Mouse (Mus musculus): ENCODE measurements at regions not wholly inside any gene's neighbourhood (a gene's known extent, or its start where the extent isn't known, plus 50 kb on each side); places are given as distances from the start of the nearest gene placed in this dataset.

GRCm38 (mm10) chr15:61422989-61423388, 500.2 kb upstream of the A1bg start:
- Histone ChIP-seq H3K36me3 (ENCODE audit: control insufficient read depth, insufficient read depth, low read length) (no peaks in the 10 kb centered on the region), H3K27ac (ENCODE audit: control insufficient read depth, insufficient read depth, low read length) (no peak overlapping the region; the same call in 1 of the 2 replicates), H3K27me3 (ENCODE audit: control insufficient read depth, insufficient read depth, low read length) (no peaks in the 10 kb centered on the region), H3K4me1 (replicated peaks; ENCODE audit: control insufficient read depth, insufficient read depth, low read length) (peaks cover 2% of the 10 kb centered on the region; the same call in 1 of the 2 replicates), H3K4me3 (ENCODE audit: control insufficient read depth, insufficient read depth, low read length) (no peak overlapping the region)
- 39% methylated on average over 5 of the region's 5 CpGs for WGBS
- DNase-seq, result no peak
- TF ChIP-seq POLR2A (IDR thresholded peaks at IDR 0.05; ENCODE audit: control insufficient read depth, extremely low read depth, insufficient read depth, low read length, poor library complexity) (no peak), CTCF (IDR thresholded peaks at IDR 0.05; ENCODE audit: borderline replicate concordance, control insufficient read depth, extremely low read depth, insufficient read depth, low read length, poor library complexity) (no peak)

- H3K27me3 ChIP-seq (ENCODE audit: control insufficient read depth, insufficient read depth, low read length), result no peaks in the 10 kb centered on the region
- H3K27ac ChIP-seq (ENCODE audit: control insufficient read depth, insufficient read depth, low read length), result no peak overlapping the region
- peaks cover 2% of the 10 kb centered on the region; the same call in 1 of the 2 replicates for H3K4me1 ChIP-seq (replicated peaks; ENCODE audit: control insufficient read depth, insufficient read depth, low read length)
- H3K4me3 ChIP-seq (ENCODE audit: control insufficient read depth, insufficient read depth, low read length), result no peak overlapping the region
- TF ChIP-seq POLR2A (IDR thresholded peaks at IDR 0.05; ENCODE audit: control insufficient read depth, extremely low read depth, insufficient read depth, low read length, poor library complexity), result no peak
- TF ChIP-seq CTCF (IDR thresholded peaks at IDR 0.05; ENCODE audit: borderline replicate concordance, control insufficient read depth, extremely low read depth, insufficient read depth, low read length, poor library complexity), result no peak
- no peaks in the 10 kb centered on the region for H3K36me3 ChIP-seq (ENCODE audit: control insufficient read depth, insufficient read depth, low read length)
- WGBS, result 97% methylated on average over 2 of the region's 2 CpGs
- DNase-seq, result no peak
Measured at GRCm38 (mm10) chr15:61417506-61417905, 494.7 kb upstream of the A1bg start.

- H3K4me3 ChIP-seq (ENCODE audit: control insufficient read depth, insufficient read depth, low read length), result no peak overlapping the region
- WGBS, result 76% methylated on average over 3 of the region's 3 CpGs
- DNase-seq, result no peak
- no peak overlapping the region for H3K27ac ChIP-seq (ENCODE audit: control insufficient read depth, insufficient read depth, low read length)
- peaks cover 2% of the 10 kb centered on the region; the same call in 1 of the 2 replicates for H3K4me1 ChIP-seq (replicated peaks; ENCODE audit: control insufficient read depth, insufficient read depth, low read length)
- TF ChIP-seq CTCF (IDR thresholded peaks at IDR 0.05; ENCODE audit: borderline replicate concordance, control insufficient read depth, extremely low read depth, insufficient read depth, low read length, poor library complexity), result no peak
- no peak for TF ChIP-seq POLR2A (IDR thresholded peaks at IDR 0.05; ENCODE audit: control insufficient read depth, extremely low read depth, insufficient read depth, low read length, poor library complexity)
- H3K36me3 ChIP-seq (ENCODE audit: control insufficient read depth, insufficient read depth, low read length), result no peaks in the 10 kb centered on the region
- no peaks in the 10 kb centered on the region for H3K27me3 ChIP-seq (ENCODE audit: control insufficient read depth, insufficient read depth, low read length)
Measured at GRCm38 (mm10) chr15:61416841-61417240, 494.0 kb upstream of the A1bg start.

- no peaks in the 10 kb centered on the region for H3K36me3 ChIP-seq (ENCODE audit: control insufficient read depth, insufficient read depth, low read length)
- no peaks in the 10 kb centered on the region for H3K27me3 ChIP-seq (ENCODE audit: control insufficient read depth, insufficient read depth, low read length)
- TF ChIP-seq CTCF (IDR thresholded peaks at IDR 0.05; ENCODE audit: borderline replicate concordance, control insufficient read depth, extremely low read depth, insufficient read depth, low read length, poor library complexity) (no peak), POLR2A (IDR thresholded peaks at IDR 0.05; ENCODE audit: control insufficient read depth, extremely low read depth, insufficient read depth, low read length, poor library complexity) (no peak)
- DNase-seq, result peak; percentile 40
- H3K27ac ChIP-seq (ENCODE audit: control insufficient read depth, insufficient read depth, low read length), result no peak overlapping the region
- H3K4me3 ChIP-seq (ENCODE audit: control insufficient read depth, insufficient read depth, low read length), result no peak overlapping the region
- 64% methylated on average over 1 of the region's 1 CpGs for WGBS
- peaks cover 2% of the 10 kb centered on the region; the same call in 1 of the 2 replicates for H3K4me1 ChIP-seq (replicated peaks; ENCODE audit: control insufficient read depth, insufficient read depth, low read length)
Measured at GRCm38 (mm10) chr15:61415626-61416025, 492.8 kb upstream of the A1bg start.

GRCm38 (mm10) chr15:61411821-61412220, 489.0 kb upstream of the A1bg start:
- no peak overlapping the region for H3K4me3 ChIP-seq (ENCODE audit: control insufficient read depth, insufficient read depth, low read length)
- H3K36me3 ChIP-seq (ENCODE audit: control insufficient read depth, insufficient read depth, low read length), result no peaks in the 10 kb centered on the region
- no peak overlapping the region for H3K27ac ChIP-seq (ENCODE audit: control insufficient read depth, insufficient read depth, low read length)
- H3K4me1 ChIP-seq (replicated peaks; ENCODE audit: control insufficient read depth, insufficient read depth, low read length), result 0 out of 2 replicates have a peak, but pooled peaks cover 3% of the 10 kb centered on the region
- H3K27me3 ChIP-seq (ENCODE audit: control insufficient read depth, insufficient read depth, low read length), result no peaks in the 10 kb centered on the region
- DNase-seq, result no peak
- TF ChIP-seq POLR2A (IDR thresholded peaks at IDR 0.05; ENCODE audit: control insufficient read depth, extremely low read depth, insufficient read depth, low read length, poor library complexity), result no peak
- no peak for TF ChIP-seq CTCF (IDR thresholded peaks at IDR 0.05; ENCODE audit: borderline replicate concordance, control insufficient read depth, extremely low read depth, insufficient read depth, low read length, poor library complexity)
- WGBS, result 13% methylated on average over 2 of the region's 2 CpGs

- TF ChIP-seq CTCF (IDR thresholded peaks at IDR 0.05; ENCODE audit: borderline replicate concordance, control insufficient read depth, extremely low read depth, insufficient read depth, low read length, poor library complexity) (no peak), POLR2A (IDR thresholded peaks at IDR 0.05; ENCODE audit: control insufficient read depth, extremely low read depth, insufficient read depth, low read length, poor library complexity) (no peak)
- WGBS, result 97% methylated on average over 2 of the region's 2 CpGs
- DNase-seq, result no peak
Measured at GRCm38 (mm10) chr15:61410789-61411188, 488.0 kb upstream of the A1bg start.

GRCm38 (mm10) chr15:61408621-61409020, 485.8 kb upstream of the A1bg start:
- no peaks in the 10 kb centered on the region for H3K27me3 ChIP-seq (ENCODE audit: control insufficient read depth, insufficient read depth, low read length)
- 23% methylated on average over 1 of the region's 1 CpGs for WGBS
- no peak for DNase-seq
- no peak overlapping the region for H3K4me3 ChIP-seq (ENCODE audit: control insufficient read depth, insufficient read depth, low read length)
- H3K27ac ChIP-seq (ENCODE audit: control insufficient read depth, insufficient read depth, low read length), result no peak overlapping the region
- TF ChIP-seq POLR2A (IDR thresholded peaks at IDR 0.05; ENCODE audit: control insufficient read depth, extremely low read depth, insufficient read depth, low read length, poor library complexity) (no peak), CTCF (IDR thresholded peaks at IDR 0.05; ENCODE audit: borderline replicate concordance, control insufficient read depth, extremely low read depth, insufficient read depth, low read length, poor library complexity) (no peak)
- H3K36me3 ChIP-seq (ENCODE audit: control insufficient read depth, insufficient read depth, low read length), result no peaks in the 10 kb centered on the region
- 0 out of 2 replicates have a peak, but pooled peaks cover 3% of the 10 kb centered on the region for H3K4me1 ChIP-seq (replicated peaks; ENCODE audit: control insufficient read depth, insufficient read depth, low read length)

More at GRCm38 (mm10) chr15:61410789-61411188, 488.0 kb upstream of the A1bg start:
- no peaks in the 10 kb centered on the region for H3K36me3 ChIP-seq (ENCODE audit: control insufficient read depth, insufficient read depth, low read length)
- no peak overlapping the region for H3K27ac ChIP-seq (ENCODE audit: control insufficient read depth, insufficient read depth, low read length)
- H3K4me3 ChIP-seq (ENCODE audit: control insufficient read depth, insufficient read depth, low read length), result no peak overlapping the region
- H3K4me1 ChIP-seq (replicated peaks; ENCODE audit: control insufficient read depth, insufficient read depth, low read length), result 0 out of 2 replicates have a peak, but pooled peaks cover 3% of the 10 kb centered on the region
- H3K27me3 ChIP-seq (ENCODE audit: control insufficient read depth, insufficient read depth, low read length), result no peaks in the 10 kb centered on the region
